In the genomic region with DNA sequence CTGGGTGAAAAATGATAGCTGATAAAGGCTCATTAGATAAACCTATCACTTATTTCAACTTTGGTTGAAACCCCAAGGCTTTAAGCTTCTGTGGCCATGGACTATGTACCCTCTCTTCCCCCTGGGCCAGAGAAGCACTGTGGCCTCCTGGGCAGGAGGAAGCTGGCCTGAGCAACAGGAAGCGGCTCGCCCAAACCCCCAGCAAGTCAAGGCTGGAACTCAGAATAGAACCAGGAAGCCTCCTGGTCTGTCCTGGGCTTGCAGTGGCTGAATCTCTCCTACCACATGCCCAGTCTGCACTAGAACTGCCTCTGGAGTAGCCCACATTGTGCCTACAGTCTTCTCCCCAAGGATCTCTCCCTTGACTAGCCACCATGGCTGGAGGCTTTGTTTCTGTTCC, we compare ENCODE assay signal across 11 mouse cellular contexts. TPM values are rescaled to one million over a fixed set of nuclear protein-coding genes. Genes with fewer than 3 reads are reported as not detected.
DNase-seq lines count a peak whose midpoint lies in the region; ATAC-seq and TF ChIP-seq lines count a peak whose summit lies in the region.
"Had no signal": no experiment of that assay in that cellular context is flagged by ENCODE, and none has a peak within 500 bp of the region (broad histone marks: within the 10 kb centered on the region; RNA-seq: fewer than 3 reads in every experiment).

No protein-coding gene starts in this region.

- TF ChIP-seq POLR2A in lung, adult 2 months (IDR thresholded peaks at IDR 0.05; ENCODE audit: borderline replicate concordance, extremely low read depth, low read depth, low read length) = no peak

- 0 out of 2 replicates have a peak overlapping the region, but pooled peaks have one; percentile 21 for H3K27ac ChIP-seq in lung, embryonic 16.5 days (ENCODE audit: low read length)
- H3K27ac ChIP-seq in limb, embryonic 10.5 days = peak overlapping the region; percentile 48
- H3K27ac ChIP-seq: limb, embryonic 15.5 days had no signal

- no peak overlapping the region for H3K4me2 ChIP-seq in lung, embryonic 16.5 days (ENCODE audit: low read depth, low read length)
- H3K4me2 ChIP-seq: limb, embryonic 15.5 days had no signal

- peaks cover 5% of the 10 kb centered on the region for H3K4me1 ChIP-seq in lung, embryonic 16.5 days (replicated peaks; ENCODE audit: control insufficient read depth, insufficient read depth, low read length)
- peaks cover 7% of the 10 kb centered on the region; the same call in 1 of the 2 replicates for H3K4me1 ChIP-seq in lung, adult 2 months (ENCODE audit: control insufficient read depth, insufficient read depth, low read length)
- peaks cover 10% of the 10 kb centered on the region; the same call in 1 of the 2 replicates for H3K4me1 ChIP-seq in limb, embryonic 10.5 days

- no peak for ATAC-seq in lung, embryonic 16.5 days (ENCODE audit: low read depth)
- peak; percentile 73 for ATAC-seq in monocyte, adult 5-6 weeks (replicated peaks; ENCODE audit: insufficient number of reproducible peaks, low FRiP score, low TSS enrichment, poor library complexity, severe bottlenecking)

- no peaks in the 10 kb centered on the region for H3K27me3 ChIP-seq in lung, embryonic 16.5 days (ENCODE audit: control insufficient read depth, insufficient read depth, low read depth, low read length)
- no peaks in the 10 kb centered on the region for H3K27me3 ChIP-seq in limb, embryonic 10.5 days (ENCODE audit: low read depth, poor library complexity, severe bottlenecking)
- H3K27me3 ChIP-seq: limb, embryonic 15.5 days had no signal

- no peak for TF ChIP-seq CTCF in lung, adult 2 months (IDR thresholded peaks at IDR 0.05; ENCODE audit: insufficient read depth, low read length)

- peaks cover 3% of the 10 kb centered on the region; the same call in 1 of the 2 replicates for H3K36me3 ChIP-seq in lung, embryonic 16.5 days (ENCODE audit: control insufficient read depth, insufficient read depth, low read length)
- H3K36me3 ChIP-seq in limb, embryonic 10.5 days = peaks cover 56% of the 10 kb centered on the region

- 72% methylated on average over 2 of the region's 2 CpGs for WGBS in lung, embryonic 16.5 days
- 37% methylated on average over 2 of the region's 2 CpGs for WGBS in lung, adult 2 months
- 93% methylated on average over 2 of the region's 2 CpGs for WGBS in limb, embryonic 10.5 days

- no peaks in the 10 kb centered on the region for H3K9me3 ChIP-seq in lung, embryonic 16.5 days (ENCODE audit: control insufficient read depth, low read length)
- H3K9me3 ChIP-seq in limb, embryonic 10.5 days (replicated peaks) = no peaks in the 10 kb centered on the region
- H3K9me3 ChIP-seq: limb, embryonic 15.5 days had no signal

- H3K9ac ChIP-seq in lung, embryonic 16.5 days (ENCODE audit: low read length) = peak overlapping the region; percentile 47
- H3K9ac ChIP-seq: limb, embryonic 15.5 days had no signal

- peak; percentile 31 for DNase-seq in adrenal gland, adult 2 months
- DNase-seq in adrenal gland, postnatal 4 days (ENCODE audit: low spot score in 2 of 2) = no peak
- DNase-seq in lung, adult 2 months = no peak
- DNase-seq in limb, embryonic 10.5 days (ENCODE audit: low spot score) = no peak
- no peak for DNase-seq in retina, embryonic 14.5 days (ENCODE audit: low spot score)
- DNase-seq in frontal cortex, postnatal 25 days (ENCODE audit: low spot score in 2 of 2) = no peak
- DNase-seq: cerebellum, postnatal 14 days; right cerebral cortex, postnatal 14 days had no signal

- H3K4me3 ChIP-seq in lung, embryonic 16.5 days (ENCODE audit: low read length) = no peak overlapping the region
- H3K4me3 ChIP-seq in lung, adult 2 months (replicated peaks; ENCODE audit: extremely low read depth, low read depth, low read length) = no peak overlapping the region
- H3K4me3 ChIP-seq in limb, embryonic 10.5 days = no peak overlapping the region
- H3K4me3 ChIP-seq: limb, embryonic 15.5 days had no signal

RNA-seq across cellular contexts. Expression of gene Poc1a, which starts 27.7 kb away (rescaled TPM):
- 1 to 10 TPM; 3.4 to 5.4 TPM for total RNA-seq in adrenal gland, adult 2 months (2021)
- 5.4 and 7.1 TPM in 2 replicates for polyA plus RNA-seq in adrenal gland, adult 2 months (2012; rRNA removed)
- 10 to 100 TPM; 11.3 to 11.6 TPM for total RNA-seq in adrenal gland, postnatal 4 days (2021)
- 32.3 and 32.4 TPM in 2 replicates for polyA plus RNA-seq in lung, embryonic 16.5 days (2015; fragmentation: Nextera tagmentation; extraction: Ambion mirVana)
- 5.7 and 7.9 TPM in 2 replicates for polyA plus RNA-seq in lung, adult 2 months (2012; rRNA removed)
- polyA plus RNA-seq in limb, embryonic 10.5 days (2016; fragmentation: Nextera tagmentation; extraction: Ambion mirVana) = 42.9 and 43.9 TPM in 2 replicates
- total RNA-seq in monocyte, adult 5-6 weeks (2017) = 0.38 to 2.4 TPM (median 0.85 TPM) in 3 replicates

RNA-seq across cellular contexts. Expression of gene Dusp7, which starts 59.9 kb away (rescaled TPM):
- total RNA-seq in adrenal gland, adult 2 months (2021) = 10 to 100 TPM; 12.8 to 18.7 TPM
- 40.2 and 46.7 TPM in 2 replicates for polyA plus RNA-seq in adrenal gland, adult 2 months (2012; rRNA removed)
- 10 to 100 TPM; 25.0 to 25.8 TPM for total RNA-seq in adrenal gland, postnatal 4 days (2021)
- polyA plus RNA-seq in lung, embryonic 16.5 days (2015; fragmentation: Nextera tagmentation; extraction: Ambion mirVana) = 12.9 and 13.7 TPM in 2 replicates
- polyA plus RNA-seq in lung, adult 2 months (2012; rRNA removed) = 223 and 262 TPM in 2 replicates
- 43.1 and 44.9 TPM in 2 replicates for polyA plus RNA-seq in limb, embryonic 10.5 days (2016; fragmentation: Nextera tagmentation; extraction: Ambion mirVana)
- 8.7 to 21.2 TPM (median 12.2 TPM) in 3 replicates for total RNA-seq in monocyte, adult 5-6 weeks (2017)
